Mouse (Mus musculus): ENCODE measurements around the gene Cbfb. TPM values are rescaled to one million over a fixed set of nuclear protein-coding genes. Genes with fewer than 3 reads are reported as not detected.

Gene Cbfb
- polyA plus RNA-seq, 1 experiment, result 31.9 TPM

- DNase-seq (ENCODE audit: low read depth), result peak; percentile 94
- TF ChIP-seq CTCF (IDR thresholded peaks at IDR 0.05; ENCODE audit: borderline replicate concordance, extremely low read depth, insufficient read depth, insufficient read length) (peak; percentile 85), POLR2A (IDR thresholded peaks at IDR 0.05; ENCODE audit: borderline replicate concordance, extremely low read depth, insufficient read depth, insufficient read length, poor library complexity, severe bottlenecking) (no peak)
Observed at GRCm38 (mm10) chr8:105254152-105254965, 83.9 kb downstream of the Cbfb start.

- TF ChIP-seq CTCF (IDR thresholded peaks at IDR 0.05; ENCODE audit: borderline replicate concordance, extremely low read depth, insufficient read depth, insufficient read length), result no peak
- no peak for TF ChIP-seq POLR2A (IDR thresholded peaks at IDR 0.05; ENCODE audit: borderline replicate concordance, extremely low read depth, insufficient read depth, insufficient read length, poor library complexity, severe bottlenecking)
- DNase-seq (ENCODE audit: low read depth), result no peak
Observed at GRCm38 (mm10) chr8:105254966-105255350, 84.5 kb downstream of the Cbfb start, which contains the start of gene B3gnt9. Gene B3gnt9 (minus strand): TSS chr8:105255153.

- TF ChIP-seq CTCF (IDR thresholded peaks at IDR 0.05; ENCODE audit: borderline replicate concordance, extremely low read depth, insufficient read depth, insufficient read length), result no peak
- no peak for TF ChIP-seq POLR2A (IDR thresholded peaks at IDR 0.05; ENCODE audit: borderline replicate concordance, extremely low read depth, insufficient read depth, insufficient read length, poor library complexity, severe bottlenecking)
- DNase-seq (ENCODE audit: low read depth), result no peak
Observed at GRCm38 (mm10) chr8:105257318-105258114, 87.0 kb downstream of the Cbfb start.

GRCm38 (mm10) chr8:105258911-105259720 is 88.6 kb downstream of the Cbfb start:
- peak; percentile 65 for DNase-seq (ENCODE audit: low read depth)

GRCm38 (mm10) chr8:105259721-105260320 is 89.3 kb downstream of the Cbfb start:
- TF ChIP-seq CTCF (IDR thresholded peaks at IDR 0.05; ENCODE audit: borderline replicate concordance, extremely low read depth, insufficient read depth, insufficient read length) (peak; percentile 97), POLR2A (IDR thresholded peaks at IDR 0.05; ENCODE audit: borderline replicate concordance, extremely low read depth, insufficient read depth, insufficient read length, poor library complexity, severe bottlenecking) (no peak)
- DNase-seq (ENCODE audit: low read depth), result peak; percentile 80

More at GRCm38 (mm10) chr8:105258911-105259720, 88.6 kb downstream of the Cbfb start:
- no peak for TF ChIP-seq POLR2A (IDR thresholded peaks at IDR 0.05; ENCODE audit: borderline replicate concordance, extremely low read depth, insufficient read depth, insufficient read length, poor library complexity, severe bottlenecking)
- 0 out of 2 replicates have a peak, but pooled peaks have one; percentile 14 for TF ChIP-seq CTCF (IDR thresholded peaks at IDR 0.05; ENCODE audit: borderline replicate concordance, extremely low read depth, insufficient read depth, insufficient read length)

- DNase-seq (ENCODE audit: low read depth), result no peak
- TF ChIP-seq CTCF (IDR thresholded peaks at IDR 0.05; ENCODE audit: borderline replicate concordance, extremely low read depth, insufficient read depth, insufficient read length) (no peak), POLR2A (IDR thresholded peaks at IDR 0.05; ENCODE audit: borderline replicate concordance, extremely low read depth, insufficient read depth, insufficient read length, poor library complexity, severe bottlenecking) (no peak)
Observed at GRCm38 (mm10) chr8:105260371-105261099, 90.1 kb downstream of the Cbfb start.

GRCm38 (mm10) chr8:105261326-105261980 is 91.0 kb downstream of the Cbfb start:
- TF ChIP-seq CTCF (IDR thresholded peaks at IDR 0.05; ENCODE audit: borderline replicate concordance, extremely low read depth, insufficient read depth, insufficient read length), result no peak
- no peak for TF ChIP-seq POLR2A (IDR thresholded peaks at IDR 0.05; ENCODE audit: borderline replicate concordance, extremely low read depth, insufficient read depth, insufficient read length, poor library complexity, severe bottlenecking)
- DNase-seq (ENCODE audit: low read depth), result no peak

- DNase-seq (ENCODE audit: low read depth), result no peak
- no peak for TF ChIP-seq POLR2A (IDR thresholded peaks at IDR 0.05; ENCODE audit: borderline replicate concordance, extremely low read depth, insufficient read depth, insufficient read length, poor library complexity, severe bottlenecking)
Observed at GRCm38 (mm10) chr8:105263244-105263912, 92.9 kb downstream of the Cbfb start.
